Mouse (Mus musculus): ENCODE results near the gene Arhgap19. TPM values are rescaled to one million over a fixed set of nuclear protein-coding genes. Genes with fewer than 3 reads are reported as not detected.

Gene Arhgap19
- polyA plus RNA-seq, 1 experiment from 2014 or later: 20.8 TPM

GRCm38 (mm10) chr19:41737657-41738428, 64.0 kb downstream of the Arhgap19 start:
- 0 out of 2 replicates have a peak, but pooled peaks have one; percentile 18 for ATAC-seq (replicated peaks; ENCODE audit: insufficient number of reproducible peaks, low FRiP score, low TSS enrichment)
- H3K4me2 ChIP-seq: peak overlapping the region; percentile 54
- H3K36me3 ChIP-seq (ENCODE audit: control insufficient read depth, insufficient read depth, low read length): no peaks in the 10 kb centered on the region
- no peak overlapping the region for H3K9ac ChIP-seq (ENCODE audit: low read depth, low read length)
- no peak overlapping the region for H3K27ac ChIP-seq (ENCODE audit: low read depth, low read length)
- H3K9me3 ChIP-seq (replicated peaks; ENCODE audit: control insufficient read depth, low read length): no peaks in the 10 kb centered on the region
- H3K4me3 ChIP-seq (ENCODE audit: low read depth, low read length): 0 out of 2 replicates have a peak overlapping the region, but pooled peaks have one; percentile 8
- H3K27me3 ChIP-seq (ENCODE audit: control insufficient read depth, insufficient read depth, low read length): peaks cover 64% of the 10 kb centered on the region
- H3K4me1 ChIP-seq (ENCODE audit: control insufficient read depth, insufficient read depth, low read length): peaks cover 10% of the 10 kb centered on the region
- WGBS (ENCODE audit: insufficient replicate concordance): 2% methylated on average over 18 of the region's 18 CpGs

GRCm38 (mm10) chr19:41734685-41735084, 67.2 kb downstream of the Arhgap19 start:
- H3K27me3 ChIP-seq (ENCODE audit: control insufficient read depth, insufficient read depth, low read length): peaks cover 38% of the 10 kb centered on the region
- no peaks in the 10 kb centered on the region; the same call in 1 of the 2 replicates for H3K9me3 ChIP-seq (replicated peaks; ENCODE audit: control insufficient read depth, low read length)
- H3K4me1 ChIP-seq (ENCODE audit: control insufficient read depth, insufficient read depth, low read length): peaks cover 8% of the 10 kb centered on the region; the same call in 1 of the 2 replicates
- no peak for ATAC-seq (replicated peaks; ENCODE audit: insufficient number of reproducible peaks, low FRiP score, low TSS enrichment)
- no peak overlapping the region for H3K9ac ChIP-seq (ENCODE audit: low read depth, low read length)
- H3K36me3 ChIP-seq (ENCODE audit: control insufficient read depth, insufficient read depth, low read length): no peaks in the 10 kb centered on the region
- no peak overlapping the region for H3K4me2 ChIP-seq
- 19% methylated on average over 10 of the region's 10 CpGs for WGBS (ENCODE audit: insufficient replicate concordance)
- H3K4me3 ChIP-seq (ENCODE audit: low read depth, low read length): no peak overlapping the region
- H3K27ac ChIP-seq (ENCODE audit: low read depth, low read length): no peak overlapping the region

GRCm38 (mm10) chr19:41725491-41725890, 76.4 kb downstream of the Arhgap19 start:
- Histone ChIP-seq H3K4me1 (ENCODE audit: control insufficient read depth, insufficient read depth, low read length) (no peaks in the 10 kb centered on the region), H3K9me3 (replicated peaks; ENCODE audit: control insufficient read depth, low read length) (no peaks in the 10 kb centered on the region), H3K36me3 (ENCODE audit: control insufficient read depth, insufficient read depth, low read length) (no peaks in the 10 kb centered on the region), H3K4me3 (ENCODE audit: low read depth, low read length) (no peak overlapping the region), H3K4me2 (no peak overlapping the region), H3K9ac (ENCODE audit: low read depth, low read length) (no peak overlapping the region), H3K27me3 (ENCODE audit: control insufficient read depth, insufficient read depth, low read length) (no peaks in the 10 kb centered on the region), H3K27ac (ENCODE audit: low read depth, low read length) (no peak overlapping the region)
- 47% methylated on average over 2 of the region's 2 CpGs for WGBS (ENCODE audit: insufficient replicate concordance)
- ATAC-seq (replicated peaks; ENCODE audit: insufficient number of reproducible peaks, low FRiP score, low TSS enrichment): no peak

- Histone ChIP-seq H3K9me3 (replicated peaks; ENCODE audit: control insufficient read depth, low read length) (no peaks in the 10 kb centered on the region), H3K27me3 (ENCODE audit: control insufficient read depth, insufficient read depth, low read length) (no peaks in the 10 kb centered on the region), H3K4me1 (ENCODE audit: control insufficient read depth, insufficient read depth, low read length) (no peaks in the 10 kb centered on the region), H3K27ac (ENCODE audit: low read depth, low read length) (no peak overlapping the region), H3K9ac (ENCODE audit: low read depth, low read length) (no peak overlapping the region), H3K4me3 (ENCODE audit: low read depth, low read length) (no peak overlapping the region), H3K4me2 (no peak overlapping the region), H3K36me3 (ENCODE audit: control insufficient read depth, insufficient read depth, low read length) (no peaks in the 10 kb centered on the region)
- 38% methylated on average over 9 of the region's 9 CpGs for WGBS (ENCODE audit: insufficient replicate concordance)
- ATAC-seq (replicated peaks; ENCODE audit: insufficient number of reproducible peaks, low FRiP score, low TSS enrichment): 0 out of 2 replicates have a peak, but pooled peaks have one; percentile 42
These were observed 76.9 kb downstream of the Arhgap19 start for GRCm38 (mm10) chr19:41724831-41725470.

- Histone ChIP-seq H3K9me3 (replicated peaks; ENCODE audit: control insufficient read depth, low read length) (no peaks in the 10 kb centered on the region), H3K27ac (ENCODE audit: low read depth, low read length) (no peak overlapping the region), H3K4me2 (no peak overlapping the region), H3K4me3 (ENCODE audit: low read depth, low read length) (no peak overlapping the region), H3K36me3 (ENCODE audit: control insufficient read depth, insufficient read depth, low read length) (no peaks in the 10 kb centered on the region), H3K9ac (ENCODE audit: low read depth, low read length) (no peak overlapping the region), H3K4me1 (ENCODE audit: control insufficient read depth, insufficient read depth, low read length) (no peaks in the 10 kb centered on the region), H3K27me3 (ENCODE audit: control insufficient read depth, insufficient read depth, low read length) (0 out of 2 replicates have a peak, but pooled peaks cover 3% of the 10 kb centered on the region)
- no peak for ATAC-seq (replicated peaks; ENCODE audit: insufficient number of reproducible peaks, low FRiP score, low TSS enrichment)
- WGBS (ENCODE audit: insufficient replicate concordance): 10% methylated on average over 2 of the region's 2 CpGs
These were observed 78.5 kb downstream of the Arhgap19 start for GRCm38 (mm10) chr19:41723337-41723736.

- H3K4me3 ChIP-seq (ENCODE audit: low read depth, low read length): no peak overlapping the region
- H3K4me1 ChIP-seq (ENCODE audit: control insufficient read depth, insufficient read depth, low read length): peaks cover 6% of the 10 kb centered on the region
- no peak overlapping the region for H3K27ac ChIP-seq (ENCODE audit: low read depth, low read length)
- H3K4me2 ChIP-seq: no peak overlapping the region
- no peaks in the 10 kb centered on the region for H3K36me3 ChIP-seq (ENCODE audit: control insufficient read depth, insufficient read depth, low read length)
- peaks cover 16% of the 10 kb centered on the region for H3K27me3 ChIP-seq (ENCODE audit: control insufficient read depth, insufficient read depth, low read length)
- ATAC-seq (replicated peaks; ENCODE audit: insufficient number of reproducible peaks, low FRiP score, low TSS enrichment): no peak
- H3K9ac ChIP-seq (ENCODE audit: low read depth, low read length): no peak overlapping the region
- 80% methylated on average over 8 of the region's 8 CpGs for WGBS (ENCODE audit: insufficient replicate concordance)
- no peaks in the 10 kb centered on the region for H3K9me3 ChIP-seq (replicated peaks; ENCODE audit: control insufficient read depth, low read length)
These were observed 82.4 kb downstream of the Arhgap19 start for GRCm38 (mm10) chr19:41719436-41719835.

Other genes starting within 250 kb of the Arhgap19 start
- gene Gm340, start 219.7 kb downstream of the Arhgap19 start, polyA plus RNA-seq (2014; fragmentation: Nextera tagmentation; extraction: Ambion mirVana): 3.1 and 3.7 TPM in 2 replicates
- 0.11 TPM in 2 replicates for gene Slit1, start 58.4 kb downstream of the Arhgap19 start, polyA plus RNA-seq (2014; fragmentation: Nextera tagmentation; extraction: Ambion mirVana)
- 3.5 and 3.6 TPM in 2 replicates for gene Frat1, start 27.9 kb upstream of the Arhgap19 start, polyA plus RNA-seq (2014; fragmentation: Nextera tagmentation; extraction: Ambion mirVana)
- gene Frat2, start 46.1 kb upstream of the Arhgap19 start, polyA plus RNA-seq (2014; fragmentation: Nextera tagmentation; extraction: Ambion mirVana): 1.1 and 2.2 TPM in 2 replicates
- 8.5 and 10.4 TPM in 2 replicates for gene Rrp12, start 94.1 kb upstream of the Arhgap19 start, polyA plus RNA-seq (2014; fragmentation: Nextera tagmentation; extraction: Ambion mirVana)
- gene Pgam1, start 109.9 kb upstream of the Arhgap19 start, polyA plus RNA-seq (2014; fragmentation: Nextera tagmentation; extraction: Ambion mirVana): 1,127 and 1,144 TPM in 2 replicates
- gene Exosc1, start 131.4 kb upstream of the Arhgap19 start, polyA plus RNA-seq (2014; fragmentation: Nextera tagmentation; extraction: Ambion mirVana): 50.6 and 54.8 TPM in 2 replicates
- gene Zdhhc16, start 131.4 kb upstream of the Arhgap19 start, polyA plus RNA-seq (2014; fragmentation: Nextera tagmentation; extraction: Ambion mirVana): 49.5 and 49.6 TPM in 2 replicates
- 24.8 and 26.9 TPM in 2 replicates for gene Mms19, start 179.1 kb upstream of the Arhgap19 start, polyA plus RNA-seq (2014; fragmentation: Nextera tagmentation; extraction: Ambion mirVana)
- 9.7 and 10.2 TPM in 2 replicates for gene Ubtd1, start 179.7 kb upstream of the Arhgap19 start, polyA plus RNA-seq (2014; fragmentation: Nextera tagmentation; extraction: Ambion mirVana)
- not detected in 2 replicates for gene Ankrd2, start 234.0 kb upstream of the Arhgap19 start, polyA plus RNA-seq (2014; fragmentation: Nextera tagmentation; extraction: Ambion mirVana)
- 0.72 and 1.6 TPM in 2 replicates for gene Hoga1, start 243.6 kb upstream of the Arhgap19 start, polyA plus RNA-seq (2014; fragmentation: Nextera tagmentation; extraction: Ambion mirVana)

Measured in heart, embryonic 11.5 days (tissue).